Mouse (Mus musculus) heart, embryonic 16.5 days (tissue): ENCODE measurements around the gene Gm11273. TPM values are rescaled to one million over a fixed set of nuclear protein-coding genes. Genes with fewer than 3 reads are reported as not detected.
A peak's percentile ranks its signal among the peaks of the same experiment; 100 is the strongest.
"Not testable (repeated sequence)": the region's sequence is repeated elsewhere in the genome, so short reads cannot be mapped to it uniquely, and the experiment has no call there.

ENCODE experiments used
- ATAC-seq: fragments of 200-750 bp; cut with Nextera tagmentation; replicated peaks from 2 replicates; pipeline ENCODE4 v1.8.0; 2017; ENCODE audit warnings: moderate number of reproducible peaks; ENCODE audit not compliant: insufficient read depth, low FRiP score; ENCODE audit errors: extremely low read depth
- H3K27ac ChIP-seq: fragments of 300-500 bp; sonication (generic); 2 replicates; pipeline ENCODE4 v1.5.1; 2014; ENCODE audit warnings: mild to moderate bottlenecking, low read length, control low read depth, moderate library complexity
- H3K27me3 ChIP-seq: fragments of 300-500 bp; sonication (generic); 2 replicates; pipeline ENCODE4 v1.6.1; 2014; ENCODE audit warnings: low read length, mixed read lengths; ENCODE audit not compliant: control insufficient read depth, insufficient read depth
- H3K36me3 ChIP-seq: fragments of 300-500 bp; sonication (generic); 2 replicates; pipeline ENCODE4 v1.6.1; 2014; ENCODE audit not compliant: control insufficient read depth, insufficient read depth
- H3K4me1 ChIP-seq: fragments of 300-500 bp; sonication (generic); 2 replicates; pipeline ENCODE4 v1.6.1; 2014; ENCODE audit warnings: low read length, mixed read lengths; ENCODE audit not compliant: control insufficient read depth, insufficient read depth
- H3K4me2 ChIP-seq: fragments of 300-500 bp; sonication (generic); 2 replicates; pipeline ENCODE4 v1.6.1; 2014; ENCODE audit warnings: low read depth, mild to moderate bottlenecking, control low read depth, low read length
- H3K4me3 ChIP-seq: fragments of 300-500 bp; sonication (generic); 2 replicates; pipeline ENCODE4 v1.5.1; 2014; ENCODE audit warnings: mild to moderate bottlenecking, control low read depth, low read length
- H3K9ac ChIP-seq: fragments of 300-500 bp; sonication (generic); 2 replicates; pipeline ENCODE4 v1.6.1; 2014; ENCODE audit warnings: low read length, control low read depth
- H3K9me3 ChIP-seq: fragments of 300-500 bp; sonication (generic); replicated peaks from 2 replicates; pipeline ENCODE4 v1.6.1; 2016; ENCODE audit warnings: low read length; ENCODE audit not compliant: control insufficient read depth
- WGBS: fragments of 180-500 bp; shearing (Covaris S2); extraction: QIAGEN DNeasy Blood & Tissue Kit; methylation state at CpG from one replicate; pipeline ENCODE4 v1.1.7; 2014; 5-methylcytosine and 5-hydroxymethylcytosine counted together
- polyA plus RNA-seq: library from polyadenylated mRNA; unstranded; fragments of >200 nt; fragmentation: Nextera tagmentation; extraction: Ambion mirVana; gene quantifications from 2 replicates; pipeline ENCODE4 v1.2.1, GENCODE M21; 2015

Gm11273 gene
- polyA plus RNA-seq, result 20.3 and 62.4 TPM in 2 replicates

DNA sequence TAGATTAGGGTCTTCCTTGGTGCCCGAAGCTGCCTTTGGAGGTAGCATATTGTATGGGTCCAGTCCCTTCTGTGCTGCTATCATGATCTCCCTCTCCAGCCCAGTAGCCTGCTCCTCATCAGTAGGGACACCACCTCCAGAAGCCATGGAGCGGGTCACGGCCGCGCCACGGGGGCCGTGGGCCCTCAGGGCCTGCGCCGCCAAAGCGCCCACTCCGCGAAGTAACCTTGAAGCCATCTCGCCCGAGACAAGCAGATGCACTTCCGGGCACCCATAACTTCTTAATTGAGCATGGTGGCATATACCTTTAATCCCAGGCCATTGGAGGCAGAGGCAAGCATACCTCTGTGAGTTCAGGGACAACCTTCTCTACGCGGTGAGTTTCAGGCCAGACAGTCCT is at the start of gene Gm11273:
Gm11273 (minus strand) TSS at position 237 of the 400 bp plus-strand sequence.
- H3K4me1 ChIP-seq, H3K27ac ChIP-seq, ATAC-seq, H3K9ac ChIP-seq, H3K4me3 ChIP-seq, H3K4me2 ChIP-seq, H3K36me3 ChIP-seq, H3K9me3 ChIP-seq, H3K27me3 ChIP-seq: not testable (repeated sequence)
- 86% methylated on average over 17 of the region's 17 CpGs for WGBS

DNA sequence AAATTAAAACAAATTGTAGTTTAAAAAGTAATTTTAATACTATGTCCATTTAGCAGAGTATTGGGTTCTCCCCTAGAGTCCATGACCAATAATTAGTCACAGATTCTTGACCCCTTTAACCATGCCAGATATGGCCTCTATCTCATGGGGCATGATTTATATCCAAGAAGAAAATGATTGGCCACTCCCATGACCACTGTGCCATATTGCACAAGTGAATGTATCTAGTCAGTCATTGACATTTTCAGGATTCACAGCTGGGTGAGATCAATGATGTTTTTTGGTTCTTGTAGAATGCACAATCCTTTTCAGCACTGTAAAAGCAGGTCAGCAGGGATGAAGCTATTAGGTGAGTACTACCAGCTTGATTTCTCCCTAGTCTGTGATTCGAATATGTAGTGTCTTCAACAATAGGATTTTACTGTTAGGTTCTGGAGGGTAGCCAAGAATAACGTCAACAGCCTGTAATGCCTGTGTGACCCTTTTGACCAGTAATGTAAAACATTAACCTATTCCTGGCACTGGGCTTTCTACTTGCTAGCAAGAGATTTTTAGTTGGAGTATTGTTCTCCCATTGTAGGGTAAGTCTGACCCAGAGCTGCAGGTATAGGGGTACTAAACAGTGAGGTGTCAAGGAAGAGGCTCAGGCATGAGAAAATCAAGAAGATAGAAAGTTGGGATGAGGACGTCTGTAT is 49.3 kb upstream of the Gm11273 start:
- Histone ChIP-seq H3K4me1 (no peaks in the 10 kb centered on the region), H3K9me3 (no peaks in the 10 kb centered on the region), H3K27me3 (no peaks in the 10 kb centered on the region), H3K4me3 (no peak overlapping the region), H3K27ac (no peak overlapping the region), H3K4me2 (no peak overlapping the region), H3K9ac (no peak overlapping the region), H3K36me3 (no peaks in the 10 kb centered on the region)
- ATAC-seq, result no peak
- WGBS, result 40% methylated on average over 3 of the region's 3 CpGs

DNA sequence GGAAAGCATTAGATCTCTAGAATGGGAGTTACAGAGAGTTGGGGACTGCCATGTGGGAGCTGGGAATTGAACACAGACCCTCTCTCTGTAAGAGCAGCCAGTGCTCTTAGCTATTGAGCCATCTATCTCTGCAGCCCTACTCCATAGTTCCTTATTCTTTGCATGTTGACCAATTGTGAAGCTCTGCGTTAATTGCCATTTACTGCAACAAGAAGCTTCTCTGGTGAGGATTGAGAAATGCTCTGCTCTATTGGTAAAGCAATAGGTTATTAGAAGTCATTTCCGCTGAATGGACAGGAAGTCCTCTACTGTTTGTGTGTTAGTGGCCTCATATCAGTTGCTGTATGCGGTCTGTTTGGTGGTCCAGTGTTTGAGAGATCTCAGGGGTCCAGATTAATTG is 48.3 kb upstream of the Gm11273 start:
- Histone ChIP-seq H3K9ac (no peak overlapping the region), H3K9me3 (no peaks in the 10 kb centered on the region), H3K4me1 (no peaks in the 10 kb centered on the region), H3K4me3 (no peak overlapping the region), H3K27me3 (no peaks in the 10 kb centered on the region), H3K36me3 (no peaks in the 10 kb centered on the region), H3K27ac (no peak overlapping the region), H3K4me2 (no peak overlapping the region)
- no peak for ATAC-seq
- 80% methylated on average over 3 of the region's 3 CpGs for WGBS

DNA sequence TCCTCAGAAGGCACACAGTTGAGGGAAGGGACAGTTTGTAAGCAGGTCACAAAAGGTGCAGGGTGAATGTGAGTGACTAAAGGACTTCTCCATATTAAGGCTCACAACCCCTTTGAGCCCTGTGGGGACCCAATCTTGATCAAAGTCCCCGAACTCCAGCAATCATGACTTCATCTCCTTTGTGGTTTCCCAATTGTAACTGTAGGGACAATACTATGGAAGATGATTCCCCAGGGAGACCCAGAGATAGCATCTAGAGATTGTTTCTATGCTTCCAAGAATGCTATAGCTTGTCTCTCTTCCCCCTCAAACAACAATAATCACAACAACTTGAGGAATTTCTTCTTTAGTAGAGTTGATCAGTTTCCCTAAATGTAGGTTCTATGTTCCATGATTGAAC is 41.5 kb upstream of the Gm11273 start, which contains the start of gene Olfr1366:
Olfr1366 (minus strand) TSS at position 101 of the 400 bp plus-strand sequence.
- WGBS, result 78% methylated on average over 1 of the region's 1 CpGs
- no peak within 1 kb of the TSS for H3K4me3 ChIP-seq

DNA sequence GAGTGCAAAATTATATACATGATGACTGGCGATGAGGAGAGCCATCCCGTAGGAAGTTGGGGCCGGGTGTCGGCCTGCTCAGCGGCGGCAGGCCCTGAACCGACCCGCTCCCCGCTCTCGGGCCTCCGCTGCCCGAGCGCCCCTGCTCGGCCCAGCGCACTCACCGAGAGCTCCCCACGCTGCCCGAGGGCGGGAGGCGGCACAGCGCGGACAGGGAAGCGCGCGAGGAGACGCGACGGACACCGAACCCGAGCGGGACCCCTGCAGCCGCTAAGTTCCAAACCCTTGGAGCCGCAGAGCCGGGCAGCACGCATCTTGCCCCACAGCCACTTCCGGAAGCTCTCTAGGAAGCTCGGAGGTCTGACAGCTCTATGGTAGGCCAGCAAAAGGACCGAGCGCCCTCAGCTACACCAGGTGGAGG is 29.6 kb upstream of the Gm11273 start, which contains the start of gene Zkscan8:
Zkscan8 (minus strand) TSS at position 340 of the 421 bp plus-strand sequence.
- Histone ChIP-seq H3K36me3 (peaks cover 7% of the 10 kb centered on the region), H3K27me3 (no peaks in the 10 kb centered on the region), H3K4me3 (peak within 1 kb of the TSS; percentile 97), H3K4me1 (peaks cover 5% of the 10 kb centered on the region), H3K9ac (peak within 1 kb of the TSS; percentile 98), H3K9me3 (no peaks in the 10 kb centered on the region), H3K4me2 (peak within 1 kb of the TSS; percentile 78), H3K27ac (peak within 1 kb of the TSS; percentile 94)
- ATAC-seq, result peak; percentile 99
- under 1% methylated on average over 39 of the region's 39 CpGs for WGBS

More for the DNA sequence above, 41.5 kb upstream of the Gm11273 start, which contains the start of gene Olfr1366:
- ATAC-seq, result no peak
- Histone ChIP-seq H3K27me3 (no peaks in the 10 kb centered on the region), H3K27ac (no peak within 1 kb of the TSS), H3K4me2 (no peak within 1 kb of the TSS), H3K9ac (no peak within 1 kb of the TSS), H3K36me3 (no peaks in the 10 kb centered on the region), H3K9me3 (no peaks in the 10 kb centered on the region), H3K4me1 (no peaks in the 10 kb centered on the region)

DNA sequence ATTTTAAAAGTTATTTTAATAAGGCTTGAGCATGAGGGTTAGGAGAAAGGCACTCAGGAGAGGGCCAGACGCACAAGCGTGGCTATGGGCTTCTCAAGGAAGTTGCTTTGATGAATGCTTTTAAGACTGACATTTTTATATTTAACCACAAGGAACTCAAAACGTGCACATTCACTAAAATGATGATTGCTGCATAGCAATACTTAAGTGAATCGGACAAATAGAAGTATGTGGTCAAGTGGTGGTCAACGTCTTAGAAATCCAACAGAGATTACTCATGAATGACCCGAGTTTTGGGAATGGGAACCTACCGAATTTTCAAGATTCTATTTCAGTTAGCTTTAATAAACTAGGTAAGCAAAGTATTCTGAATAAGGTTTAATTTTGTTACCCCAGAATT is 28.9 kb upstream of the Gm11273 start:
- Histone ChIP-seq H3K4me3 (peak overlapping the region; percentile 97), H3K4me2 (peak overlapping the region; percentile 78), H3K9me3 (no peaks in the 10 kb centered on the region), H3K27ac (no peak overlapping the region), H3K27me3 (no peaks in the 10 kb centered on the region), H3K36me3 (peaks cover 12% of the 10 kb centered on the region), H3K9ac (peak overlapping the region; percentile 30; the same call in 1 of the 2 replicates), H3K4me1 (peaks cover 5% of the 10 kb centered on the region)
- ATAC-seq, result no peak
- WGBS, result 47% methylated on average over 7 of the region's 7 CpGs

DNA sequence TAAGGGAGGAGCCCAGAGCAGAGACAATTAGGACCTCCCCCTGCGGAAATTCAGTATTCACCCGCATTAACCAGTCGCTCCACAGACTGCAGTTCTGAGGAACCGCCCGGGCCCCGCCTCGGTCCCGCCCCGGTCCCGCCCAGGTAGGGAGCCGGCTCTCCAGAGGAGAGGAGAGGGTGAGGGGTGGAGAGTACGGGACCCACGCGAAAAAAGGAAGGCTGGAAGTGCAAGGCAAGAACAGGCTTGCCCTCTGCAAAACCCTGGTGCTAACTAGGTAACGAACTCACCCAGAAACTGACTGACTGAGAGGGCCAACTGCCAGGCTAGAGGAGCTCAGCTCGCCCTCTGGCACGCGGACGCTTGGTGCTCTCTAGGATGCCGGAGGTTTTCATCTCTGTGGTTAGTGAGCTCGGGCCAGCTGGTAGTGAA is 5.0 kb upstream of the Gm11273 start:
- Histone ChIP-seq H3K36me3 (no peaks in the 10 kb centered on the region), H3K4me1 (peaks cover 4% of the 10 kb centered on the region; the same call in 1 of the 2 replicates), H3K4me2 (peak overlapping the region; percentile 60), H3K9me3 (no peaks in the 10 kb centered on the region), H3K9ac (peak overlapping the region; percentile 83), H3K4me3 (peak overlapping the region; percentile 78), H3K27me3 (no peaks in the 10 kb centered on the region), H3K27ac (peak overlapping the region; percentile 87)
- ATAC-seq, result peak; percentile 100
- under 1% methylated on average over 21 of the region's 21 CpGs for WGBS

DNA sequence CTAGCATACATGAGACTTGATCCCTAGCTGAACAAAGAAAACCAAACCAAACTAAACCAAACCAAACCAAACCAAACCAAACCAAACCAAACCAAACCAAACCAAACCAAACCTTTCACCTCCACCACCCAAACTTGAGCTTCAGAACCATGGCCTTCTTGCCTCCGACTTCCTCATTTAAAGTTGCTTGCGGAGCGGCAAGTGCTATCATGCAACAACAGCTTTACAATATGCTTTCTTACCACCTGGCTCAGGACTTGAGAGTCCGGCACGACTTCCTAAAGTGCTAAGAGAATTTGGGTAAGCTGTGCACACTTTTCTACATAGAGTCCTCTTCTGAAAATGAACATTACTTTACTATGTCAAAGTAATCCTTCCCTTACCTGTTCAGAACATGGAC is 1.1 kb upstream of the Gm11273 start:
- Histone ChIP-seq H3K4me1 (peaks cover 4% of the 10 kb centered on the region; the same call in 1 of the 2 replicates), H3K27me3 (no peaks in the 10 kb centered on the region), H3K9me3 (no peaks in the 10 kb centered on the region), H3K9ac (no peak overlapping the region), H3K36me3 (no peaks in the 10 kb centered on the region), H3K27ac (no peak overlapping the region), H3K4me3 (no peak overlapping the region), H3K4me2 (no peak overlapping the region)
- no peak for ATAC-seq
- WGBS, result 81% methylated on average over 5 of the region's 5 CpGs

DNA sequence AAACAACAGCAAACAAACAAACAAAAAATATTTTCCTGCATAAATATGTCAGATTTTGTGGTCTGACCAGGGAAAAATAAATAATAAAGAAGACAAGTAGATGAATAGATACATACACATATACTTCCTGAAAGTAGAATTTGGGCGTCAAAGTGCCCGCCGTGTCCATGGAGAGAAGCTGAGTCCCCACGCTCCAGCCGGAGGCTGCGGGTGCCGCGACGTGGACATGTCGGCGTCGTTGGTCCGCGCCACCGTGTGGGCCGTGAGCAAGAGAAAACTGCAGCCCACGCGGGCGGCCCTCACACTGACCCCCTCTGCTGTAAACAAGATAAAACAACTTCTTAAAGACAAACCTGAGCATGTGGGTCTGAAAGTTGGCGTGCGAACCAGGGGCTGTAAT is 6.1 kb downstream of the Gm11273 start, which contains the start of gene AK157302:
AK157302 (plus strand) TSS at position 144 of the 400 bp plus-strand sequence.
- no peak within 1 kb of the TSS for H3K4me3 ChIP-seq
- H3K4me2 ChIP-seq, result no peak within 1 kb of the TSS
- no peaks in the 10 kb centered on the region for H3K36me3 ChIP-seq
- H3K9me3 ChIP-seq, result no peaks in the 10 kb centered on the region
- no peaks in the 10 kb centered on the region for H3K27me3 ChIP-seq
- WGBS, result 89% methylated on average over 21 of the region's 21 CpGs
- no peak within 1 kb of the TSS for H3K9ac ChIP-seq
- no peak within 1 kb of the TSS for H3K27ac ChIP-seq
- no peak for ATAC-seq
- no peaks in the 10 kb centered on the region for H3K4me1 ChIP-seq
